Mouse (Mus musculus): ENCODE data around the gene Ndufa6. TPM values are rescaled to one million over a fixed set of nuclear protein-coding genes. Genes with fewer than 3 reads are reported as not detected.
"Not testable (repeated sequence)": the region's sequence is repeated elsewhere in the genome, so short reads cannot be mapped to it uniquely, and the experiment has no call there.

The Ndufa6 gene
- total RNA-seq, 4 experiments from 2014 or later, result 170 to 203 (median 184) TPM

- DNase-seq (ENCODE audit: low spot score in 2 of 2), result no peak
Measured at GRCm38 (mm10) chr15:82368146-82368545, 14.0 kb upstream of the Ndufa6 start.

GRCm38 (mm10) chr15:82364561-82364960 is 10.4 kb upstream of the Ndufa6 start:
- not testable (repeated sequence) for DNase-seq (ENCODE audit: low spot score in 2 of 2)

GRCm38 (mm10) chr15:82363801-82364200 is 9.7 kb upstream of the Ndufa6 start:
- DNase-seq (ENCODE audit: low spot score in 2 of 2), result not testable (repeated sequence)

GRCm38 (mm10) chr15:82362234-82362633 is 8.1 kb upstream of the Ndufa6 start:
- DNase-seq (ENCODE audit: low spot score in 2 of 2), result no peak

- peak in 1 of 2 experiments; percentile 4 for DNase-seq (ENCODE audit: low spot score in 2 of 2)
Measured at GRCm38 (mm10) chr15:82361459-82362018, 7.4 kb upstream of the Ndufa6 start.

GRCm38 (mm10) chr15:82358431-82359260 is 4.5 kb upstream of the Ndufa6 start:
- no peak for DNase-seq (ENCODE audit: low spot score in 2 of 2)

- peak in 1 of 2 experiments; percentile 47 for DNase-seq (ENCODE audit: low spot score in 2 of 2)
Measured at GRCm38 (mm10) chr15:82353745-82354113, 393 bp downstream of the Ndufa6 start.

GRCm38 (mm10) chr15:82353078-82353744 is 911 bp downstream of the Ndufa6 start:
- no peak for DNase-seq (ENCODE audit: low spot score in 2 of 2)

- no peak for DNase-seq (ENCODE audit: low spot score in 2 of 2)
Measured at GRCm38 (mm10) chr15:82351480-82351879, 2.6 kb downstream of the Ndufa6 start.

GRCm38 (mm10) chr15:82350349-82350748 is 3.8 kb downstream of the Ndufa6 start:
- DNase-seq (ENCODE audit: low spot score in 2 of 2), result no peak

GRCm38 (mm10) chr15:82348999-82349341 is 5.2 kb downstream of the Ndufa6 start:
- no peak for DNase-seq (ENCODE audit: low spot score in 2 of 2)

GRCm38 (mm10) chr15:82348258-82348998 is 5.7 kb downstream of the Ndufa6 start:
- no peak for DNase-seq (ENCODE audit: low spot score in 2 of 2)

- no peak for DNase-seq (ENCODE audit: low spot score in 2 of 2)
Measured at GRCm38 (mm10) chr15:82347852-82348251, 6.3 kb downstream of the Ndufa6 start.

GRCm38 (mm10) chr15:82347303-82347676 is 6.8 kb downstream of the Ndufa6 start:
- no peak for DNase-seq (ENCODE audit: low spot score in 2 of 2)

- no peak for DNase-seq (ENCODE audit: low spot score in 2 of 2)
Measured at GRCm38 (mm10) chr15:82346580-82347302, 7.4 kb downstream of the Ndufa6 start.

GRCm38 (mm10) chr15:82345820-82346470 is 8.2 kb downstream of the Ndufa6 start:
- DNase-seq (ENCODE audit: low spot score in 2 of 2), result peak; percentile 95 to 97

GRCm38 (mm10) chr15:82344971-82345370 is 9.2 kb downstream of the Ndufa6 start:
- no peak for DNase-seq (ENCODE audit: low spot score in 2 of 2)

GRCm38 (mm10) chr15:82343368-82344287 is 10.5 kb downstream of the Ndufa6 start:
- DNase-seq (ENCODE audit: low spot score in 2 of 2), result no peak

- no peak for DNase-seq (ENCODE audit: low spot score in 2 of 2)
Measured at GRCm38 (mm10) chr15:82342543-82342935, 11.6 kb downstream of the Ndufa6 start.

Measured in left cerebral cortex, adult 8-10 months (tissue).